Mouse (Mus musculus) sigmoid colon, adult 10 weeks (tissue): ENCODE results near the gene Gm266. TPM values are rescaled to one million over a fixed set of nuclear protein-coding genes. Genes with fewer than 3 reads are reported as not detected.

ENCODE experiments used
- polyA plus RNA-seq: library from polyadenylated mRNA; stranded (reverse); fragments of 350-450 nt; fragmentation: Illumina TruSeq; extraction: RNeasy Lipid Tissue Mini Kit (QIAGEN cat#74804); gene quantifications from one replicate; pipeline ENCODE4 v1.2.3, GENCODE M21; 2014; ENCODE audit warnings: low read depth, low replicate concordance

Gene Gm266
- polyA plus RNA-seq: 0.76 TPM

DNA sequence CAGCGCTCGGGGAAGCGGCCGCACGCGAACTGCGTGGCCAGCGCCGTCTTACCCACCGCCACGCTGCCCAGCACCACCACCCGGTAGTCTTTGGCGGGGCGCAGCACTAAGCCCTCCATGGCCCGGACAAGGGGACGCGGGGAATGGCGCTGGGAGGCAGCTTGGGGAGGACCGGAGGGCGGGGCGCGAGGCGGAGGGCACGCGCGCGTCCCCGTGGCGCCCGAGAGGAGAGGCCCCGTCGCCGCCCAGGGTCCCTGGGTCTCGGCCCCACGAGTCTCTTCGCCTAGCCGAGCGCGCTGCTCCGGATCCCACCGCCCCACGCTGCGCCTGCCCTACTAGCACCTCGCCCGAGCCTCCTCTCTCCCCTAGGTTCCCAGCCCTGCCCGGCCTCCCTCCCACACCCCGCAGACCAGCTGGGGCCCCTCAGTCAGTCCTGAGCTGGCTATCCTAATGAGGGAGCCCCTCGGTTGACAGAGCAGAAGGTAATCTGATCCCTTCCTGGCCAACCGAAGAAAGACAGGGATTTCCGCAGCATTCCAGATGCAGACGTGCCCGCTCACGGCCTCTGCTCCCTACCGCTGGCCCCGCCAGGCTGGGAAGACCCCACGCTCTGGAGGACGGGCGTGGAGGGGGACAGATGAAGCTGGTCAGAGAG lies at the start of gene Gm266:
Gene Gm266, minus strand, starts transcription at position 172 of the 655 bp plus-strand sequence.

DNA sequence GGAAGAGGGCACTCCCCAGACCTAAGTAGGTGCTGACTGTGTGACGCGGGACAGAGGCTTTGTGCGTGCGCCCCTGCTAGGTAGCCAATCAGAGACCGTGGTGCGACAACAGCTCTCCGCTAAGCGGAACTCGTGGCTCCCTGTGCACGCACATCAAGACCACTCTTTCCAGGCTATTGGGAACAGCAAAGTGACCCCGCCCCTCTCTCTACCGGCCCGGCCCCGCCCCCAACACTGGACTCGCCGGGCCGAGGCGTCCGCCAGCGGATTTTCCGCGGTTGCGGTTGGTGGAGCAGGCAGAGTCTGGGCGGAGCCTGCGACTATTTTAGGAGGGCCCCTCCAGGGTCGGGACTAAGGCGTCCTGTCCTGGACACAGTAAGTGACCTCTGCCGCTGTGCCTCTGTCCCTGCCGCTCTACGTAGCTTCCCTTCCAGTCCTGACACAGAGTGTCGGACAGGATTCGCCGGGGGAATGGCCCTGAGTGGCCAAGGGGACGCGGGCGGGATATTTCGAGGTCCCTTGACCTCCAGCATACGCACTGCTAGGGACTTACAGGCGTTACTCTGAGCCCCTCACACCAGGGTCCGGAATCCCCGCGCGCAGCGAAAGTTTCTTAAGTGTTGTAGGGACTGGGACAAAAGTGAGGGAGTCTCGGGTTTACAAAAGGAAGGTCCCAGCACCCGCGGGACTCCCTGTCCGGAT lies 43.2 kb downstream of the Gm266 start, which contains the start of gene Tnfaip2:
Gene Tnfaip2, plus strand, starts transcription at position 161 of the 702 bp plus-strand sequence.

Other genes starting within 250 kb of the Gm266 start
- gene Amn, start 214.7 kb downstream of the Gm266 start, polyA plus RNA-seq: not detected
- gene Cdc42bpb, start 108.1 kb downstream of the Gm266 start, polyA plus RNA-seq: 7.8 TPM
- gene Lbhd2, start 79.0 kb downstream of the Gm266 start, polyA plus RNA-seq: not detected
- gene Exoc3l4, start 68.8 kb downstream of the Gm266 start, polyA plus RNA-seq: not detected
- gene Tnfaip2, start 43.4 kb downstream of the Gm266 start, polyA plus RNA-seq: 1.3 TPM
- gene Eif5, start 52.2 kb upstream of the Gm266 start, polyA plus RNA-seq: 708 TPM
- 216 TPM for gene Mark3, start 88.7 kb upstream of the Gm266 start, polyA plus RNA-seq
- gene Ckb, start 186.5 kb upstream of the Gm266 start, polyA plus RNA-seq: 2.5 TPM
- gene Trmt61a, start 192.3 kb upstream of the Gm266 start, polyA plus RNA-seq: not detected
- gene Bag5, start 227.4 kb upstream of the Gm266 start, polyA plus RNA-seq: 18.2 TPM
- 16.6 TPM for gene Apopt1, start 227.4 kb upstream of the Gm266 start, polyA plus RNA-seq